Mouse (Mus musculus): ENCODE measurements around the gene Sfrp5. TPM values are rescaled to one million over a fixed set of nuclear protein-coding genes. Genes with fewer than 3 reads are reported as not detected.
A peak's percentile ranks its signal among the peaks of the same experiment; 100 is the strongest.

The Sfrp5 gene
- 1 to 10 TPM in 1 of 2 experiments, under 1 TPM in 1; 0.49 to 2.1 TPM for total RNA-seq (2021)
- long read RNA-seq, experiment 1, partial matches to known transcripts: 0 of 1 reads
- long read RNA-seq, experiment 1, other reads (novel, unspliced or antisense): 0 of 1 reads
- long read RNA-seq, experiment 2: 0 reads

DNA sequence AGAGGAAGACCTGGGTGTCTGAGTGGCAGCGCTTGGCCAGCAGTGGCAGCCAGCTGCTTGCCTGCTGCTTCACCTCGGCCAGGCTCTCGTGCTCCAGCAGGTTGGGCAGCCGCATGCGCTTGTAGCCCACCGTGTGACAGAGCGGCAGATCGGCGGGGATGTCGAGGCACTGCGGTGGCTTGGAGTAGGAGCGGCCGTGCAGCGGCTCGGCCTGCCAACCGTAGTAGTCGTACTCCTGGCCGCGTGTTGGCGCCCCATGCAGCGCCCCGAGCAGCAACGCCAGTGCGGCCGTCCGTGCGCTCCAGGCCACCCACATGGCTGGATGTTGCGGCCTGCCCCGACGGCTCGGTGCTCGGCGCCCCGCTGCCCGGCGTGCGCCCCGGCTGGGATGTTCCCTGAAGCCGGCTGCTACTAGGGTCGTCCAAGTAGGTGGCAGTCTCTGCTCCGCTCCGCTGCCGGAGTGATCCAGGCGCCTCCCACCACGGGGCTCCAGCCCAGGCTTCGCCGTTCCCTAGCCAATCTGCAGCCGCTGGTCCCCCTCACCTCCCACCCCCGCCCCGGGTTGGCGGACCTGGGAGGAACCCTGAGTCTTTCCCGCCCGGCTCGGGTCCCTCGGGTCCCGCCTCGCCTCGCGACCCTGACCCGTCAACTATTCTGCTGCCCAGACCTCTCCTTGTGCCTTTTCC is at the start of gene Sfrp5:
Sfrp5 (minus strand) TSS at position 557 of the 686 bp plus-strand sequence.
- DNase-seq (ENCODE audit: low spot score in 2 of 2): no peak

DNA sequence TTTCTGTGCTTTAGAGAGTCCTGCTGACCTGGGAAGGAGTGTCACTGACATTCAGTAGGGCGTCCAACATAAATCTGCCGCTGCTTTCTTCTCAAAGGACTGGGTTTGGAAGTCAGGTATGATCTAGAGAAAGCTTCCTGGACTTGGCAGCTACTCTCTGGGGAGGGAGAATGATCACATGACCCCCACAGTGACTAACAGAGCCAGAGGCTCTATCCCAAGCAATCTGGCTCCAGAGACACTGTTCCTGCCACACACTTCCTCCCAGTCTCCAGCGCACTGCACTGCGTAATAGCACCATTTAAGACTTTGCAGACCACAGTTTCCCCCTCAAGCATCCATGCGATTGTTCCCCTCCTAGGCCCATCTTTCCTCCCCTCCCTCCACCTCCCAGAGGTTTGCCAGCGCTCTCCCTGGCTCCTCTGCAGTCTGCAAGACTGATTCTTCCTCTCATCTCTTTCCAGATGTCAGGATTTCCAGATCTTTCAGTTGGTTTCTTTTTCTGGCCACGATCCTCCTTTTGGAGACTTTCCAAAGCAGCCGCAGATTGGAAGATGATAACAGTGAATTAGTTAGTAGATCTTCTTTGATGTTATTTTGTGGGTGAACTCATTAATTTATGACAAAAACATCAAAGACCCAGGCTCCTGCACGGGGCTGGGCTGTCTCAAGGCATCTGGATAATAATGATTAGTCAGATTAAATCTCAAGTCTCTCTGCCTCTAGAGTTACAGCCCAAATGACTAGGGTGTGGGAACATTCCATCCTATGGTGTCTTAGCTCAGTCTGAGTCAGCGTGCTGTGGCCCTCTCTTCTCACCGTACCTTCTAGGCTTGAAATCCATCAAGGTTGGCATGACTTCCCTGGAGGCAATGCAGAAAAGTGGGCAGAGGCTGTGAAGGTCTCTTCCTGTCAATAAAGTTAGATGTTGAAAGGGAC is 48.2 kb upstream of the Sfrp5 start:
- no peak for DNase-seq (ENCODE audit: low spot score in 2 of 2)

DNA sequence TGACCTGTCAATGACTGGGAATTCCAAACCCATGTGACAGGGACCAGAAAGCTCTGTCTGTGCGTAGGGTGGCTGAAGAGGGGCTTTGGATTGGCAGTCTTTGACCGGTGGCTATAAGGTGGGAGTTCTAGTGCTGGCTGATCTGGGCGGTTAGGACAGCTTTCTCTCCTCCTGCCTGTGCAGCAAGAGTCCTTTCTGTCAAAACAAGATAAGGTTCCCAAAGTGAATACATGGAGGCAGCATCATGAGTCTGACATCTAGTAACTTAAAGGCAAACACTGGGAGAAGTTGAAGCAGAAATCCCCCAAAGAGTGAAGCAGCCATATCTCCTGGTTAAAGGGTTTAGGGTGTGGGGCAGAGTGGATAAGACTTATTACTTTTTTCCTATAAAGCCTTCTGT is 45.5 kb upstream of the Sfrp5 start, which contains the start of gene Golga7b:
Golga7b (plus strand) TSS at position 56 of the 400 bp plus-strand sequence.
- no peak for DNase-seq (ENCODE audit: low spot score in 2 of 2)

DNA sequence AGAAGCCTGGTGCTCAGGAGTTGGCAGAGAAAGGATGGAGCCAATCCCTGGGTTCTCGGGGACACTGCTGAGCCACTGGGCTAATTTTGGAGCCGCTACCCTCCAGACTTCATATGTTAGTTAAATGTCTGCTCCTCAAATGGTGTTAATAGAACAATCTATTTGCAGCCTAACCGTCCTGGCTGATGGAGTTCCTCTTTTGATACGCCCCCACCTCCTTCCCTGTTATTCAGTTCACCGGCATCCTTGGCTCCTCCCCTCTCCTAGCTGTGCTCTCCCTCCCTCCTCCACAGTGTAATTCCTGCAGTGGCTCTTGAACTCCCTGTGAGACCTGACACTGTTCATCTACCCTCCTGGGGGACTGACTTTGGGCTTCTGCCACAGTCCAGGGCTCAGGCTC is 44.6 kb upstream of the Sfrp5 start:
- DNase-seq (ENCODE audit: low spot score in 2 of 2): no peak

DNA sequence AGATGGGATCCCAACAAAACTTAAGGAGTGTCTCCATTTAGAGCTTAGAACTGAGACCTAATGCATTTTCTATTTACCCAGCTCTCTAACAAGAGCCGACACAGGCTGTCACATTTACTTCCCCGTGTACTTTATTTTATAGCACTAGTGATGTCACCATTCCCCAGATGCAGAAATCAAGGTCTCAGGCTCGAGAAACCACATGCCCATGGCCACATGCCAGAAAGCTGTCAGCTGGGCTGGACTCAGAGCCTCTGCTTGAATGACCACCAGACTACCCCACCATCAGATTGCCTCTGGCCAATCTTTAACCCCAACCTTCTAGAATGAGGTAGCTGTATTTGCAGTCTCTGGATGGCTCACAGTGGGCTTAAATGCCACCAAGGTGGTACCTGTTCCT is 41.3 kb upstream of the Sfrp5 start:
- DNase-seq (ENCODE audit: low spot score in 2 of 2): no peak

DNA sequence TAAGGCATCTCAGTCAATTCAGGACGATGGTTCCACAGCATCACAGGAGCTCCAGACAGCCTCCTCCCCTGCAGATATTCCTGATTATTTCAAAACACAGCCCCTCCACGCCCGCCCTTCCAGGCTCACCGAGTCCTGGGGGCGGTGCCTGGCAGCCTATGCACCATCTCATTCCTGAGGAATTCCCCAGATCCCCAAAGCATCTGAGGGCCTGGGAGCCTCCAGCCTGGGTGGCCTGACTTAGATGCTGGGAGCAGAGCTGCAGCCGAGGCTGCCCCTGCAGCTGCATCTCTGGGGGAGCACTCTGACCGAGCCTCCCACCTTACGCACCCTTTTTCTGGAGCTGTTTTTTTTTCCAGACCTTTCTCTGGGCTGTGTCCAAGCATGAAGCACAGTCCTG is 38.8 kb upstream of the Sfrp5 start:
- DNase-seq (ENCODE audit: low spot score in 2 of 2): no peak

DNA sequence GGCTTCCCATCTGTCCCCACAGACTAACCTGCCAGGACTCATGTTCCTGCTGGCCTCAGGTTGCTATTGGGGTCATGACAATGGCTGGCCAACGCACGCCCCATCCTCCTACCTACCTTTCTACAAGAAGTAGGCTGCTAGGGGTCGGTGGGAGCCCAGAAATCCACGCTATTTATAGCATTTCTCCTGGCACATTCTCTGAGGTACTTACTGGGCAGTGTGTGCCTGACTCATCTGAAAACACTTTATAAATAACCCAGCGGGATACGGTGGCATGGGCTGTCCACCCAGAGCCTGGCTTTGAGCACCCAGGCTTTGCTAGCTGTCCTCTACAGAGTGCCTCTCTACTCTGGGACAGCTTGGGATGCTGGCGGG is 36.3 kb upstream of the Sfrp5 start:
- DNase-seq (ENCODE audit: low spot score in 2 of 2): peak in 1 of 2 experiments; percentile 36

DNA sequence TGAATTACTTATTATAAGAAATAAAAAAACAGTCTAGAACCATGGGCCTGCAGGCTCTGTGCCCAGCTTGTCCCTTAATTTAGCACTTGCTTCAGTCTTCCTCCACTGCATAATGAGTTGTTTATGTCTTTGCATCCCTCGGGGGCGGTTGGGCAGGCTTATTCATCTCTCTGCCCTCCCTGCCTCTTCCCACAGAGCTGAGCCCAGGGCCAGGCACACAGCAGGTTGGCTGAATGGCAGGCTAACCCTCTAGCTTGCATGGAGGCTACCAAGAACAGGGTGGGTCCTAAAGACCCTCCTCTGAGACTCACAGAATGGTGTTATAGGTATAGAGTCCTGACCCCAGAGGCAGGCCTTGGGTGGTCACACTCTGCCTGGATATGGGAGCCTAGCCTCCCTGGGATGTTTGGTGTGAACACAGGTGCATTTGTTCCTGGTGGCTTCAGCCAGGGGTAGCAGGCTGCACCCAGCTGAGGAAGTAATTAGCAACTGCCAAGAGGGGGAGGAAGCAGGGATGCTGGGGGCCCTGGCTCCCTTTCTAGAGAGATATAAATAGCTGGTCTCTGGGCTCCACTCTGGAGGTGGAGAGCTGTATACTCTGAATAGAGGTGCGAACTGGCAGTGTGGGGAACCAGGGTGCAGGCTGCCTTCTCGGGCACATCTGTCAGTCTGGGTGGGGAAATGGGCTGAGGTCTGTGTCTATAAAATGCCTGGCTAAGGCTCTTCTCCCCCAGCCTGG is 35.7 kb upstream of the Sfrp5 start:
- DNase-seq (ENCODE audit: low spot score in 2 of 2): peak; percentile 44 to 64

DNA sequence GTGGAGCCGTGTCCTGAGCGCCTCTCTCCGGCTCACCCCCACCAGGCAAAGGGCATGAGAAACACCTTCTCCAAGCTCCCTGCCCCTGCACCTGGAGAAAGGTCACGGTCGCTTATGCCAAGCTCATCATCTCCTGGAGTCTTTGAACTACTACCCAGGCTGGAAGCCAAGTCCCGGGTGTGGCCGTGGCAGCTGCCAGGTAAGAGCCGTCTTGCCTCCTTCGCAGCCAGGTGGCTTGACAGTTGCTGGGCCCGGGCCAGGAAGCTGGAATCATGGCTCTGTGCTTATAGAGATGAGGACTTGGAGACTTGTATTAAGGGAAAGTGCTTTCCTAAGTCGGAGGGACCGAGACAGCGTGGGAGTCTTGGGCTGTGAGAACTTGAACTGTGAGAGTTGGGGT is 28.9 kb upstream of the Sfrp5 start:
- no peak for DNase-seq (ENCODE audit: low spot score in 2 of 2)

DNA sequence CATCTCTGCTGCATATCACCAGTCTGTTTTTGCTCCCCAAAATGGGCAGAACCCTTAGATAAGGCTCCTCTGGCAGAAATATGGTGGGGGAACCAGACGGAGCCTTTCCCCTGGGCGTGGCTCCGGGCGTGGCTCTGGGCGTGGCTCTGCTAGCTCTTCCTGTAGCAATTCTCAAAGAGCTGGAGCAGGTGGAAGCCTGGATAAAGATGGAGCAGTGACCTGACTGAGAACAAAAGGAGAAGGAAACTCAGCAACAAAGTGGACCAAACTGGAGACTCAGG is 28.2 kb upstream of the Sfrp5 start:
- DNase-seq (ENCODE audit: low spot score in 2 of 2): no peak

DNA sequence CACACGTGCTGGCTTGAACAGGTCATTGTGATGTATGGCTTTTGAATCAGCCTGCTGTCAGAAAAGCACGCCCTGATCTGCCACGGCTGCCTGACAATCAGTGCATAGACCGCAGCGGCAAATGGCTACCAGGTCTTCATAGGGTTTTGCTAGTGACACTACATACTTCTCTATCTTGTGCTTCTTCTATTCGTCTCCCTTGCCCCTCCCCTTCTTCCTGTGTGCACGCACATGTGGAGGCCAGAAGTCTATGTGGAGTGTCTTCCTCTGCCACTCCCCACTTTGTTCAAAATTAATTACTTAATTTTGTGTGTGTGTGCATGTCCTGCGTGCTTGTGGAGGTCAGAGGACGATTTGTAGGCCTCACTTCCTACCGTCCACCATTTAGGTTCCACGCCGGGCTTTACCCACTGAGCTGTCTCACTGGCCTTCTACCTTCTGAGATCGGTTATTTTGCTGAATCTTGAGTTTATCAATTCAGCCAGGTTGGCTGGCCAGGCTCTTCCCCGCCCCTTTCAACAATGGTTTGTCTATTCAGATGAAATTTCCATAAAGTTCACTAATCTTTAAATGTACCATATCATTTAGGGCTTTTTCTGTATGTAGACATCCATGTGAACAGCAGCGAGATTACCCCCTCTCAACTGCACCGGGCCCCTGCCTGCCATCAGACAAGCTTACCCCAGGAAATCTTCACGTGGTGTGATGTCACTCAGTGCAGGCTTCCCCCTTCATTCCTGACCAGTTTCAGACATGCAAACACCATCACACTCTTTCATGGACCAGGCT is 27.6 kb upstream of the Sfrp5 start:
- no peak for DNase-seq (ENCODE audit: low spot score in 2 of 2)

DNA sequence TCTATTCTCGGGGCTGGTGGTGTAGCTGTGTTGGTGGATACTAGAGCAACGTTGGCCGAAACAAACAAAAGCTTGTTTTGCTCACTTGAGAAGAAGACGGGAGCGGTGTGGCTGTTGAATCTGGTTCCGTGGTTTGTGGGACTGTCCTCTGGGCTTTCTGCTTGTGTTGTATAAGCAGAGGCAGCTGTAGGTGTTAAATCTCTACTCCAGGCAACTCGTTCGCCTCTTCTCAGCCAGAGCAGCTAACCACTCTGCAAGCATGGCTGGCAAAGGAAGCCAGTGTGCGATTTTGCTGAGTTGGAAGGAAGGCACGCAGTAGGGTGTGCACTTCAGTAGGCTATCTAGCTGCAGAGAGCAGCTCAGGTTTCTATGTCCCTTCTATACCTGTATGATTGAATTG is 24.4 kb upstream of the Sfrp5 start:
- peak; percentile 21 to 50 for DNase-seq (ENCODE audit: low spot score in 2 of 2)

DNA sequence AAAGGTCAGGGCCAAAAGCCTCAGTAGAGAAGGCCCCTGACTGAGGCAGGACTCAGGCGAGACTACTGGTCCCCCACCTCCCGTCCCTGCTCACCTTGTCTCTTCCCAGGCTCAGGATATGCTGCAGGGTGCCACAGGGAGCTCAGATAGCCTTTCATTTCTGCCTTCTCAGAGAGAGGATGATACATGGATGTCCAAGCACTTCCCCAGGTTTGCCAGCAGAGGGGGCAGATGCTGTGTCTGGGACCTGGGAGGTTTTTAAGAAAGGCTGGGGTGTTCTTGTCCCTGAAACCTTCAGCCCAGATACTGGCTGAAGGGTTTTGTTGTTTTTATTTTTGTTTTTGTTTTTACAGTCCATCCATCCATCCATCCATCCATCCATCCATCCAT is 15.3 kb upstream of the Sfrp5 start:
- DNase-seq (ENCODE audit: low spot score in 2 of 2): peak; percentile 59 to 66

DNA sequence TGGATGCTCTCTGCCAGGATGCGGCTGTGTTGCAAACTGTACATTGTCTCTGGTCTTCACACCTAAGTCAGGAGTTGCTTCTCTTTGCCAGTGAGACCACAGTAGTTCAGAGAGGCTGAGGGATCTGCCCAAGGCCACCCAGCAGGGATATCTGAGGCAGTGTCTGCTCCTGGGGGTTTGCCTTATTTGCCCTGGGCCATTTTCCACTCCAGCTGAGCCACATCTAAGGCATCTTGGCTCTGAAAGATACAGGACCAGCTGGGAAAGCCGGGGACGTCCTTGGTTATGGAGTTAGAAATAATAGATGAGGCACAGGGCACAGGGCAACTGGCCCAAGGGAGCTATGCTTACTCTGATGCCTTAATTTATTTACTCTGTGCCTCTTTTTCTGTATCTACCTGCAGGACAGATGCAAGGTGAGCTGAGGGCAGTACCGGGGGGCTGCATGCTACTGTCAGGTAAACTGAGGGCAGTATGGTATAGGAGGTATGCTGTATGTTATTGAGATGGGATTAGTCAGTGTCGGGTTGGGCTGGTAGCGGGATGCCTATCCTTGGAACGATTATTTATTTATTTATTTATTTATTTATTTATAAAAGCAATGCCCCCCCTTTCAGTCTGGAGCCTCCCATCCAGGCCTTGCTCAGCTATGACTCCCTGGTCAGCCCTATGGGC is 14.8 kb upstream of the Sfrp5 start:
- no peak for DNase-seq (ENCODE audit: low spot score in 2 of 2)

DNA sequence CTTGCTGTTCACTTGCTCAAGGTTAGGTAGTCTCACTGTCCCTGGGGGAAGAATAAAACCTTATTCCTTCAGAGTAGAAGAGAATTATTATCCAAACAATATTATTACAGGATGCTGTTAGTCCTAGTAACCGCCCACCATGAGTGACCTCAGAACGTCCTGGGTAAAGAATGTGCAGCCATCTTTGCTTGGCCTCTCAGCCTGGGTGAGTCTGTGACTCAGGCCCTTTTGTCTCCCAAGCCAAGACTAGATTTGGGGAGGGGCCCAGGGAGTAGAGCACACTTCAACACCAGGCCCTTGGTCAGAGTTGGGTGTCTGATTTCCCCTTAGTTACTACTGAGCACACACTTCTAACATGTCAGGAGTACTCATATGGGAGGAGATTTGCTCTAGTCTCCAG is 12.5 kb upstream of the Sfrp5 start:
- DNase-seq (ENCODE audit: low spot score in 2 of 2): no peak

DNA sequence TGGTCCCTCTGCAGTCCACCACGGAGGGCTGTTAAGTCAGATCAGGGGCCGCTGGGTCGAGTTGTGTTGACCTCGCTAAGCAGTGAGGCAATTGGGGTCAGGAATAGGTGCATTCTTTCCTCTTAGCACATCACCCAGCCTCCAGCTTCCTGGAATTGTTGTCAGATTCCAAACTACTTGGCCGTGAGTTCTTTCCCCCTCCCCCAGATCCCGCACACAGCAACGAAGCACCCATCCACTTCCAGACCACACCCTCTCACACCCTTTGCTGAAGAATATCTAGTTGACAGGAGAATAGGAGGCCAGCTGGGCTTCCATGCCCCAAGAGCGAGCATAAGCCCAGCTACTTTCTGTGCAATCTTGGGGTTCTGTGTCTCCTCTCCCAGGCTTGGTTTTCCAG is 9.9 kb upstream of the Sfrp5 start:
- no peak for DNase-seq (ENCODE audit: low spot score in 2 of 2)

DNA sequence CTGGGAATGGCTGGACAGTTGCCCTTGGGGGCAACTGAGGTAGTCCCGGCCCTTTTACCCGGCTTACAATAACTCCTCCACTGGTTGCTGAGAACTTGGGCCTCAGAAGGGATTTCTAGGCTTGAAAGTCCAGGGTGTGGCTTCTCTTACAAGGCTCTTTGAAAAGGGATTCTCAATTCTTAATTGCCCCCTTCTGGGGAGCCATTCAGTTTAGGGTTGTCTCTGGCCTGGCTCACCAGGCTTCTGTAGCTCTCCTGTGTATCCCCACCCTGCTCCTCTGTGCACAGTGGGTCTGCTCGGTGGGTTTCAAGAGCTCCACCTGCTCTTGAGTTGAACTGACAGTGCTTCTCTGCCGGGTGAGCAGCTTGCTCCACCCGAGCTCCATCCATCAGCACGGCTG is 7.9 kb upstream of the Sfrp5 start:
- DNase-seq (ENCODE audit: low spot score in 2 of 2): no peak

DNA sequence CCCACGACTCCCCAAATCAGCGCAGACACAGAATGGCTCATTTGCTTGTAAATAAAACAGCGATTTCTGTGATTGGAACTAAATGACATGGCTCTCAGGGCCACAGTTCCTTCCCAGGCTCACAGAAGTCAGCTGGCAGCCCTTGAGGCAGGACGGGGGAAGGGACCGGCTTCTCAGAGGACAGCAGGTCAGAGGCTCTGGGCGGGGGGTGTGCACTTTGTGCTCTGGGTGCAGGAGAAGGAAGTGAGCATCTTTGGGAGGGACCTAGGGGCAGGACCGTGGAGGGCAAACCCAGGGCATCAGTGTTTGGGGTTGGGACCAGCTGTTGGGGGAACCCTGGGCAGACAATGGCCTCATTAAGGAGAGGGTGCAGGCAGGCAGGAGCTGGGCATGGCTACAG is 7.4 kb upstream of the Sfrp5 start:
- DNase-seq (ENCODE audit: low spot score in 2 of 2): no peak

DNA sequence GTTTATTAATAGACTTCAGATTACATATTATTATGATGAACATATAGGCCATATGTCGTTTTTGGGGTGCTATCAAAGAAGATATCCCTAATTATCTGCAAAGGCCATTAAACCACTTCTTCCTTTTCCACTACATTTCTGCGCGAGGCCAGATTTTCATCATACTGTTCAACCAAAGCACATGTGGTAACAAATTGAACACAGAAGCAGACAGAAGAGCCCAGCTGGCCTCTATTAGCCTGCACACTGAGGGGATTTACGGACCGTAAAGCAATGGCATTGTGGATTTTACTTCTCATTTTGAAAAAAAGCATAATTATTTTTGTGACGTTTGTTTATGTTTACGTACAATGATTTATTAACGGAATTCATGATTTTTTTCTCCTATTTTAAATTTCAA is 3.1 kb upstream of the Sfrp5 start:
- no peak for DNase-seq (ENCODE audit: low spot score in 2 of 2)

DNA sequence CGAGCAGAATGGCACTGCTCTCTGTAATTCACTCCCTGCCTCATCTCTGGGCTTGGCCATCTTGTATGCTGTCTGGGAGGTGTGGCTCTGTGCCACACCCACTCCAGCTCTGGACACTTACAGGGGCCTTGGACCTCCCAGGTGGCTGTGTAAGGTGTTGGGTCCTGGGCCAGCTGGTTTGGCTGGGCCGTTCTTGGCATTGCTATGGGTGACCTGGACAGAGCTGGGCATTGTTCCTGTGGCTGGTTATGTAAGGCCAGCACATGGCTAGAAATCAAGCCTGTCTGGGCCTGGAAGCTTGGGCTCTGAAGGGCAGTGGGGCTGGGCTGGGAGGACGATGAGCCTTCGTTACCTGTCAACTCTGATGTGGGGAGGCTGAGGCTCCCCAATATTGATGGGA is 2.3 kb upstream of the Sfrp5 start:
- no peak for DNase-seq (ENCODE audit: low spot score in 2 of 2)
